Mouse (Mus musculus) macrophage (primary cell): ENCODE data around the gene Fam110a. TPM values are rescaled to one million over a fixed set of nuclear protein-coding genes. Genes with fewer than 3 reads are reported as not detected.

Source experiments
- H3K27ac ChIP-seq: fragments of 350-480 bp; formaldehyde crosslinking; 2 replicates; pipeline ENCODE4 v1.9.0; 2021
- H3K36me3 ChIP-seq: fragments of 350-480 bp; formaldehyde crosslinking; 2 replicates; pipeline ENCODE4 v1.9.0; 2021; ENCODE audit errors: inconsistent target
- H3K4me3 ChIP-seq: fragments of 350-480 bp; formaldehyde crosslinking; 2 replicates; pipeline ENCODE4 v1.9.0; 2021; ENCODE audit errors: inconsistent target
- H3K79me2 ChIP-seq: fragments of 350-480 bp; formaldehyde crosslinking; 2 replicates; pipeline ENCODE4 v1.9.0; 2021; ENCODE audit errors: inconsistent target
- WGBS: methylation state at CpG from one replicate; pipeline ENCODE4 v1.1.7; 2026; ENCODE audit warnings: inconsistent platforms; ENCODE audit not compliant: missing documents; 5-methylcytosine and 5-hydroxymethylcytosine counted together
- polyA plus RNA-seq: library from polyadenylated mRNA; stranded (reverse); fragments of 250-400 nt; gene quantifications from 3 replicates; pipeline ENCODE4 v1.2.4, GENCODE M21; 2018; ENCODE audit warnings: inconsistent platforms

Gene Fam110a
- polyA plus RNA-seq, 1 experiment from 2014 or later: 4.8 TPM

GRCm38 (mm10) chr2:151985426-151986172 lies 5.6 kb upstream of the Fam110a start:
- H3K27ac ChIP-seq: no peak overlapping the region

GRCm38 (mm10) chr2:151984019-151984418 lies 4.0 kb upstream of the Fam110a start:
- no peak overlapping the region for H3K27ac ChIP-seq
- 97% methylated on average over 9 of the region's 9 CpGs for WGBS
- no peaks in the 10 kb centered on the region for H3K36me3 ChIP-seq
- H3K79me2 ChIP-seq: peaks cover 10% of the 10 kb centered on the region
- H3K4me3 ChIP-seq: no peak overlapping the region

More at GRCm38 (mm10) chr2:151985426-151986172, 5.6 kb upstream of the Fam110a start:
- Histone ChIP-seq H3K4me3 (no peak overlapping the region), H3K79me2 (no peaks in the 10 kb centered on the region), H3K36me3 (no peaks in the 10 kb centered on the region)
- WGBS: 50% methylated on average over 7 of the region's 7 CpGs

GRCm38 (mm10) chr2:151982476-151982875 lies 2.5 kb upstream of the Fam110a start:
- H3K36me3 ChIP-seq: no peaks in the 10 kb centered on the region
- H3K79me2 ChIP-seq: peaks cover 25% of the 10 kb centered on the region
- no peak overlapping the region for H3K27ac ChIP-seq
- H3K4me3 ChIP-seq: no peak overlapping the region

- Histone ChIP-seq H3K4me3 (no peak overlapping the region), H3K79me2 (peaks cover 37% of the 10 kb centered on the region), H3K36me3 (no peaks in the 10 kb centered on the region), H3K27ac (no peak overlapping the region)
- WGBS: 47% methylated on average over 6 of the region's 6 CpGs
Observed at GRCm38 (mm10) chr2:151981268-151981667, 1.2 kb upstream of the Fam110a start.

- Histone ChIP-seq H3K27ac (peak overlapping the region; percentile 34), H3K36me3 (no peaks in the 10 kb centered on the region), H3K4me3 (no peak overlapping the region), H3K79me2 (peaks cover 47% of the 10 kb centered on the region)
- 50% methylated on average over 2 of the region's 3 CpGs for WGBS
Observed at GRCm38 (mm10) chr2:151980355-151980693, 305 bp upstream of the Fam110a start.

GRCm38 (mm10) chr2:151978494-151978893 lies 1.5 kb downstream of the Fam110a start:
- Histone ChIP-seq H3K27ac (no peak overlapping the region), H3K4me3 (peak overlapping the region; percentile 97; the same call in 1 of the 2 replicates), H3K36me3 (no peaks in the 10 kb centered on the region), H3K79me2 (peaks cover 65% of the 10 kb centered on the region)
- 86% methylated on average over 6 of the region's 6 CpGs for WGBS

GRCm38 (mm10) chr2:151977689-151978440 lies 2.2 kb downstream of the Fam110a start:
- no peaks in the 10 kb centered on the region for H3K36me3 ChIP-seq
- 94% methylated on average over 4 of the region's 4 CpGs for WGBS
- H3K79me2 ChIP-seq: peaks cover 71% of the 10 kb centered on the region
- no peak overlapping the region for H3K27ac ChIP-seq
- no peak overlapping the region for H3K4me3 ChIP-seq

GRCm38 (mm10) chr2:151976067-151976466 lies 4.0 kb downstream of the Fam110a start:
- 100% methylated on average over 3 of the region's 3 CpGs for WGBS

GRCm38 (mm10) chr2:151975295-151975694 lies 4.7 kb downstream of the Fam110a start:
- Histone ChIP-seq H3K27ac (no peak overlapping the region), H3K4me3 (no peak overlapping the region), H3K36me3 (no peaks in the 10 kb centered on the region), H3K79me2 (peaks cover 97% of the 10 kb centered on the region)
- 92% methylated on average over 5 of the region's 5 CpGs for whole genome bisulfite sequencing

More at GRCm38 (mm10) chr2:151976067-151976466, 4.0 kb downstream of the Fam110a start:
- Histone ChIP-seq H3K4me3 (no peak overlapping the region), H3K36me3 (no peaks in the 10 kb centered on the region), H3K79me2 (peaks cover 89% of the 10 kb centered on the region), H3K27ac (no peak overlapping the region)

GRCm38 (mm10) chr2:151973595-151974562 lies 6.1 kb downstream of the Fam110a start:
- H3K36me3 ChIP-seq: no peaks in the 10 kb centered on the region
- peak overlapping the region; percentile 46 for H3K27ac ChIP-seq
- peak overlapping the region; percentile 10 for H3K4me3 ChIP-seq
- peaks cover 97% of the 10 kb centered on the region for H3K79me2 ChIP-seq
- 4% methylated on average over 36 of the region's 36 CpGs for WGBS

GRCm38 (mm10) chr2:151972880-151973594 lies 7.0 kb downstream of the Fam110a start:
- Histone ChIP-seq H3K27ac (peak overlapping the region; percentile 46), H3K4me3 (peak overlapping the region; percentile 10), H3K79me2 (peaks cover 97% of the 10 kb centered on the region), H3K36me3 (no peaks in the 10 kb centered on the region)
- WGBS: 10% methylated on average over 23 of the region's 23 CpGs

- no peak overlapping the region for H3K27ac ChIP-seq
- no peaks in the 10 kb centered on the region for H3K36me3 ChIP-seq
- no peak overlapping the region for H3K4me3 ChIP-seq
- H3K79me2 ChIP-seq: peaks cover 85% of the 10 kb centered on the region
- 98% methylated on average over 5 of the region's 5 CpGs for WGBS
Observed at GRCm38 (mm10) chr2:151971748-151972147, 8.3 kb downstream of the Fam110a start.

- peaks cover 72% of the 10 kb centered on the region for H3K79me2 ChIP-seq
- no peak overlapping the region for H3K4me3 ChIP-seq
- 71% methylated on average over 52 of the region's 53 CpGs for WGBS
- H3K27ac ChIP-seq: no peak overlapping the region
- H3K36me3 ChIP-seq: no peaks in the 10 kb centered on the region
Observed at GRCm38 (mm10) chr2:151970191-151971172, 9.5 kb downstream of the Fam110a start.
